Mouse (Mus musculus) mouse trophoblast stem cell (cell line): Measurements from ENCODE around the gene Npepps.
"Not testable (repeated sequence)": the region's sequence is repeated elsewhere in the genome, so short reads cannot be mapped to it uniquely, and the experiment has no call there.

Experiments
- in situ Hi-C, 2 experiments: fragments of 300-500 bp; cut with MseI, MboI; formaldehyde crosslinking; loops; 2 replicates in 1 of 2; 3 replicates in 1 of 2; pipeline ENCODE4 v1.15.1; 2025

The Npepps gene

GRCm38 (mm10) chr11:97237976-97238375 lies 42.5 kb downstream of the Npepps start:
- in situ Hi-C loops, result no loop called here

- in situ Hi-C loops, result no loop called here
These were observed 48.0 kb downstream of the Npepps start for GRCm38 (mm10) chr11:97232436-97232835.

- in situ Hi-C loops, result no loop called here
These were observed 51.0 kb downstream of the Npepps start for GRCm38 (mm10) chr11:97229396-97229795.

GRCm38 (mm10) chr11:97228985-97229384 lies 51.5 kb downstream of the Npepps start:
- in situ Hi-C loops, result no loop called here

- in situ Hi-C loops, result no loop called here
These were observed 54.3 kb downstream of the Npepps start for GRCm38 (mm10) chr11:97226131-97226530.

- in situ Hi-C loops, result no loop called here
These were observed 57.0 kb downstream of the Npepps start for GRCm38 (mm10) chr11:97223485-97223884.

- in situ Hi-C loops, result no loop called here
These were observed 58.8 kb downstream of the Npepps start for GRCm38 (mm10) chr11:97221611-97222010.

GRCm38 (mm10) chr11:97220211-97220610 lies 60.2 kb downstream of the Npepps start:
- in situ Hi-C loops, result no loop called here

GRCm38 (mm10) chr11:97214411-97214810 lies 66.0 kb downstream of the Npepps start:
- in situ Hi-C loops, result no loop called here

GRCm38 (mm10) chr11:97210728-97211400 lies 69.6 kb downstream of the Npepps start:
- in situ Hi-C loops, result no loop called here

- in situ Hi-C loops, result no loop called here
These were observed 73.4 kb downstream of the Npepps start for GRCm38 (mm10) chr11:97207011-97207422.

GRCm38 (mm10) chr11:97199519-97199918 lies 80.9 kb downstream of the Npepps start:
- in situ Hi-C loops, result no loop called here

GRCm38 (mm10) chr11:97198601-97199000 lies 81.8 kb downstream of the Npepps start:
- in situ Hi-C loops, result no loop called here

GRCm38 (mm10) chr11:97197021-97197420 lies 83.4 kb downstream of the Npepps start:
- in situ Hi-C loops, result no loop called here

GRCm38 (mm10) chr11:97196541-97196940 lies 83.9 kb downstream of the Npepps start:
- in situ Hi-C loops, result no loop called here

GRCm38 (mm10) chr11:97192621-97192951 lies 87.9 kb downstream of the Npepps start:
- in situ Hi-C loops, result no loop called here

- in situ Hi-C loops, result no loop called here
These were observed 88.4 kb downstream of the Npepps start for GRCm38 (mm10) chr11:97191915-97192620.

GRCm38 (mm10) chr11:97190992-97191391 lies 89.4 kb downstream of the Npepps start:
- in situ Hi-C loops, result no loop called here

- in situ Hi-C loops, result not testable (repeated sequence)
These were observed 90.8 kb downstream of the Npepps start for GRCm38 (mm10) chr11:97189645-97190044.

GRCm38 (mm10) chr11:97189231-97189630 lies 91.2 kb downstream of the Npepps start:
- in situ Hi-C loops, result no loop called here

GRCm38 (mm10) chr11:97188643-97188955 lies 91.8 kb downstream of the Npepps start:
- in situ Hi-C loops, result no loop called here

- in situ Hi-C loops, result no loop called here
These were observed 92.4 kb downstream of the Npepps start, which contains the start of gene Kpnb1 for GRCm38 (mm10) chr11:97187764-97188642. Kpnb1 (minus strand) TSS chr11:97187881.
